Comparison of ENCODE assay signal across 9 mouse cellular contexts in the genomic region with DNA sequence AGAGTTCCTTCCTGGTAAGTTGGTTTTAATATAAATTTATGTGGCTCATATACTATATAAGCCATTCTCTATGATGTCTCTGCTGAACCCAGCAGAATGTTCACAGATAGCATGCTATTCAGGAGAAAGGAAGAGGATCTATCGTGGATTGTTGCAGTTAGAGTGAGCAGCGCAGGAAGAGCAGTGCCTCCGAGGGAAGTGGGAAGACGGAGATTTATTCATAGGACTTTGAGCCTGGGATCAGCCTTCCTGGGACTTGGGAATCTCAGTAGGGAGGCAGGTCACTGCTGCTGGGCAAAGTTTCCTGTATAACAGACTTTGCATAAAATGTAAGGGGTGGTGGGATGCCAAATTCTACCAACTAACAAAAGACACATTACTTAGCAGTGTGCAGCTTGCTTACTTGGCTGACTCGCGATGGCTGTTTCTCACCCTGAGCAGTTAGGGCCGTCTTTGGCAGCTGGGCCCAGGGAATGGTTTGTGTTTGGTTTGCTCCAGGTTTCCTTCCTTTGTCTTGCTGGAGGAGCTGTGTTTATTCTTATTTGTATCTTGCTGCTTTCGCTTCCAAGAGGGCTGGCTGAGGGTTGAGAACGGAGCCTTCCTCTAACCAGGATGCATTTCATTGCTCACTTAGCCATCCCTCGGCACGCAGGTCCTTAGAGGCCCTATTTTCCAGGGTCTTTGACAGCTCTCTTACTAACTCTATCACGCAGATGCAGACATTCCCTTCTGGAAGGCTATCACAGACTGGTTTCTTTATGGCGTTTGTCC.
A peak's percentile ranks its signal among the peaks of the same experiment; 100 is the strongest.
DNase-seq lines count a peak whose midpoint lies in the region; ATAC-seq and TF ChIP-seq lines count a peak whose summit lies in the region.
"Had no signal": no experiment of that assay in that cellular context is flagged by ENCODE, and none has a peak within 500 bp of the region (broad histone marks: within the 10 kb centered on the region; RNA-seq: fewer than 3 reads in every experiment).

No protein-coding gene starts in this region.

- H3K9me3 ChIP-seq in heart, embryonic 11.5 days (replicated peaks; ENCODE audit: control insufficient read depth, low read length) = no peaks in the 10 kb centered on the region
- H3K9me3 ChIP-seq in kidney, postnatal 0 days (replicated peaks; ENCODE audit: low read length) = no peaks in the 10 kb centered on the region
- no peaks in the 10 kb centered on the region for H3K9me3 ChIP-seq in midbrain, embryonic 16.5 days (replicated peaks; ENCODE audit: control insufficient read depth, low read length, poor library complexity, severe bottlenecking)
- H3K9me3 ChIP-seq in liver, postnatal 0 days (ENCODE audit: low read length) = no peaks in the 10 kb centered on the region

- WGBS in heart, embryonic 11.5 days (ENCODE audit: insufficient replicate concordance) = 51% methylated on average over 13 of the region's 13 CpGs
- 48% methylated on average over 13 of the region's 13 CpGs for WGBS in kidney, postnatal 0 days
- 48% methylated on average over 13 of the region's 13 CpGs for WGBS in midbrain, embryonic 16.5 days
- WGBS in liver, postnatal 0 days (ENCODE audit: insufficient replicate concordance) = 37% methylated on average over 13 of the region's 13 CpGs

- H3K27ac ChIP-seq in heart, embryonic 11.5 days (ENCODE audit: low read depth, low read length) = peak overlapping the region; percentile 62
- H3K27ac ChIP-seq in kidney, postnatal 0 days = no peak overlapping the region; the same call in 1 of the 2 replicates
- no peak overlapping the region for H3K27ac ChIP-seq in midbrain, embryonic 16.5 days (ENCODE audit: low read length)
- H3K27ac ChIP-seq in liver, postnatal 0 days (ENCODE audit: low read depth) = no peak overlapping the region
- H3K27ac ChIP-seq: macrophage had no signal

- no peak overlapping the region for H3K4me2 ChIP-seq in heart, embryonic 11.5 days
- H3K4me2 ChIP-seq in kidney, postnatal 0 days (ENCODE audit: low read length) = no peak overlapping the region
- H3K4me2 ChIP-seq in midbrain, embryonic 16.5 days (ENCODE audit: low read length) = no peak overlapping the region
- H3K4me2 ChIP-seq in liver, postnatal 0 days (ENCODE audit: low read depth, low read length) = no peak overlapping the region

- peak; percentile 18 for DNase-seq in kidney, adult 18-20 months
- no peak for DNase-seq in kidney, adult 11 months
- peak; percentile 28 for DNase-seq in kidney, postnatal 0 days (ENCODE audit: low spot score)
- DNase-seq in thymus, postnatal 4 days = no peak
- DNase-seq in liver, postnatal 0 days = no peak
- no peak for DNase-seq in right cerebral cortex, adult 18-20 months

- TF ChIP-seq CTCF in kidney, postnatal 0 days (IDR thresholded peaks at IDR 0.05; ENCODE audit: low read depth) = no peak
- TF ChIP-seq CTCF in liver, postnatal 0 days (IDR thresholded peaks at IDR 0.05; ENCODE audit: low read depth) = no peak

- H3K4me1 ChIP-seq in heart, embryonic 11.5 days (ENCODE audit: control insufficient read depth, insufficient read depth, low read length) = 0 out of 2 replicates have a peak, but pooled peaks cover 2% of the 10 kb centered on the region
- H3K4me1 ChIP-seq in kidney, postnatal 0 days (replicated peaks; ENCODE audit: insufficient read depth, low read length) = no peaks in the 10 kb centered on the region
- peaks cover 5% of the 10 kb centered on the region; the same call in 1 of the 2 replicates for H3K4me1 ChIP-seq in midbrain, embryonic 16.5 days (ENCODE audit: control insufficient read depth, insufficient read depth, low read length)
- H3K4me1 ChIP-seq in liver, postnatal 0 days (ENCODE audit: insufficient read depth) = no peaks in the 10 kb centered on the region

- H3K36me3 ChIP-seq in heart, embryonic 11.5 days (ENCODE audit: control insufficient read depth, insufficient read depth, low read length) = no peaks in the 10 kb centered on the region
- no peaks in the 10 kb centered on the region for H3K36me3 ChIP-seq in kidney, postnatal 0 days (ENCODE audit: insufficient read depth, low read length)
- H3K36me3 ChIP-seq in midbrain, embryonic 16.5 days (ENCODE audit: control insufficient read depth, insufficient read depth, low read length) = no peaks in the 10 kb centered on the region
- no peaks in the 10 kb centered on the region for H3K36me3 ChIP-seq in liver, postnatal 0 days (replicated peaks; ENCODE audit: insufficient read depth, low read length)

- H3K4me3 ChIP-seq in heart, embryonic 11.5 days (ENCODE audit: low read depth, low read length) = no peak overlapping the region
- no peak overlapping the region for H3K4me3 ChIP-seq in kidney, postnatal 0 days (replicated peaks; ENCODE audit: low read depth, low read length)
- H3K4me3 ChIP-seq in midbrain, embryonic 16.5 days (ENCODE audit: low read depth, low read length) = no peak overlapping the region
- H3K4me3 ChIP-seq in liver, postnatal 0 days (ENCODE audit: low read depth, low read length) = no peak overlapping the region

- H3K27me3 ChIP-seq in heart, embryonic 11.5 days (ENCODE audit: control insufficient read depth, insufficient read depth, low read length) = no peaks in the 10 kb centered on the region
- H3K27me3 ChIP-seq in kidney, postnatal 0 days (ENCODE audit: insufficient read depth, low read length) = no peaks in the 10 kb centered on the region
- H3K27me3 ChIP-seq in midbrain, embryonic 16.5 days (ENCODE audit: control insufficient read depth, insufficient read depth, low read depth, low read length) = no peaks in the 10 kb centered on the region
- H3K27me3 ChIP-seq in liver, postnatal 0 days (ENCODE audit: insufficient read depth, low read length) = no peaks in the 10 kb centered on the region

- H3K9ac ChIP-seq in heart, embryonic 11.5 days (ENCODE audit: low read depth, low read length) = 0 out of 2 replicates have a peak overlapping the region, but pooled peaks have one; percentile 16
- no peak overlapping the region for H3K9ac ChIP-seq in kidney, postnatal 0 days (ENCODE audit: low read depth, low read length)
- no peak overlapping the region for H3K9ac ChIP-seq in midbrain, embryonic 16.5 days (ENCODE audit: low read depth, low read length)
- H3K9ac ChIP-seq in liver, postnatal 0 days (replicated peaks) = no peak overlapping the region

- no peak; the same call in 1 of the 2 replicates for ATAC-seq in heart, embryonic 11.5 days (replicated peaks; ENCODE audit: insufficient number of reproducible peaks, low FRiP score, low TSS enrichment)
- ATAC-seq in kidney, postnatal 0 days (replicated peaks; ENCODE audit: low FRiP score, low read depth) = no peak
- 0 out of 2 replicates have a peak, but pooled peaks have one; percentile 59 for ATAC-seq in midbrain, embryonic 16.5 days
- ATAC-seq in liver, postnatal 0 days = no peak

- no peak for TF ChIP-seq EP300 in liver, postnatal 0 days (IDR thresholded peaks at IDR 0.05; ENCODE audit: low read depth)

Comparison
In these comparisons a context has a peak if more than half of its experiments do, and no peak if none do; other contexts are left out.
1. DNase-seq: peak in kidney, adult 18-20 months (single experiment) and kidney, postnatal 0 days (single experiment); none in kidney, adult 11 months (single experiment), thymus, postnatal 4 days (single experiment), liver, postnatal 0 days (single experiment) and right cerebral cortex, adult 18-20 months (single experiment).